Mouse (Mus musculus) gastrocnemius, postnatal 4 days (tissue): Measurements from ENCODE around the gene Lsp1. TPM values are rescaled to one million over a fixed set of nuclear protein-coding genes. Genes with fewer than 3 reads are reported as not detected.

Source experiments
- DNase-seq, 2 experiments: peaks; one replicate each; pipeline ENCODE4 v3.0.0; 2021 to 2022; ENCODE audit warnings: low spot score in 2 of 2, mixed read lengths in 2 of 2
- long read RNA-seq, 2 experiments: library from polyadenylated mRNA; stranded (forward); transcript quantifications; one replicate each; pipeline ENCODE4 v2.0.0; 2021
- total RNA-seq, 2 experiments: library from RNA; stranded (reverse); gene quantifications; 2 replicates each; pipeline ENCODE4 v1.2.3; 2021

The Lsp1 gene
- 10 to 100 TPM; 26.3 to 28.7 TPM for total RNA-seq
- long read RNA-seq, experiment 1, partial matches to known transcripts = 4 of 18 reads
- long read RNA-seq, experiment 1, other reads (novel, unspliced or antisense) = 7 of 18 reads
- long read RNA-seq, experiment 2, transcript Lsp1-202 (11 exons, 1,828 nt) = minor isoform, 7 of 35 reads
- long read RNA-seq, experiment 2, transcript Lsp1-201 (11 exons, 1,695 nt) = major isoform, 10 of 35 reads
- long read RNA-seq, experiment 2, partial matches to known transcripts = 5 of 35 reads
- long read RNA-seq, experiment 2, other reads (novel, unspliced or antisense) = 13 of 35 reads

DNA sequence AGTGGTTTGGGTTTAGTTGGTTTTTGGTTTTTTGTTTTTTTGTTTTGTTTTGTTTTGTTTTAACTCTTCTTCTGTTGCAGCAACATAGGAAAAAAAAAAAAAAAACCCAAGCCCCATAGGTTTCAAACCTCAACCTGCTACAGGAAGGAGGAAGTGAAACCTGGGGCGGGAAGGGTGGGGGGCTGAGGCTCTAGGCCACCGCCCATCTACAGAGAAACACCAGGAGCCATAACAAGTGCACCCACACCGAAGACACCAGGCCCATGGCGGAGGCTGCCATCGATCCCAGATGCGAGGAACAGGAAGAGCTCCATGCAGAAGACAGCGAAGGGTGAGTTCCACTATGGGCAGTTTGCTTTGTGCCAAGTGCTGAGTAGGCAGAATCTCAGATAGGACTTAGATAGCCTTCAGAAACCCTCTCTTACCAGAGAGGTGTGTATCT lies at the start of gene Lsp1:
Gene Lsp1 (plus strand): TSS at position 174 of the 442 bp plus-strand sequence.
- no peak for DNase-seq

DNA sequence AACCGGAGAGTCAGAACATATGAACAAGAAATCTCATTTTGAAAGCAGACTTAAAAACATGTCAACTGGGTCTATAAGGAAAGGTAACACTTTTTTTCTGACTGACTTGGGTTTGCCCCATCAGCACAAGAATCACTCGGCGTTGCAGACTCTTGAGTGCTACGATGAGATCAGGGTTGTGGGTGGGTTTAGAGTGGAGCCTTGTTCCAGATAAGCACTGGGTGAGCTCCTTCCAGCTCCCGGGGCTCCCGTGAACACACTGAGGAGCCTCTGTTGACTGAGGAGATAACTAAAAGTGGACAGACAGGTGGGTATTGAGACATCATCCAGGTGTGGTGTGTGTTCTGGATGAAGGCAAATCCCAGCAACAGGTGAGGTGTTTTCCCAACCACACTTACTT lies 47.3 kb upstream of the Lsp1 start:
- no peak for DNase-seq

DNA sequence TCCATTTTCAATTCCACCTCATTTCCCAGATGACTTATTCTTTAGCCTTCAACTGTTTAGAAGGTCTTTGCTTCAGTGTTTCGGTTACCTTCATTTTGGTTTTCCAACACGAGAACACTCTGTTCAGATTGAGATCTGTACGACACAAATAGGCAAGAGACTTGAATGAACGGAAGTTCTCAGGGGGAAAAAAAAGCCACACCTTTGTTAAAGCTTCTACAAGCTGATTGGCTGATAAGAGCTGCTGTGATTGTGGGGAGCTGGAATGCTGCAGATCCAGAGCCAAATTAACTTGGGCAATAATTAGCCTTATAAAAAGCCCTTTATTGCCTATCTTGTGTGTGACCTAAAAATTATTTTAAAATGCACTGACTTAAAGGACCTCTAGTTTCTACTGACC lies 45.3 kb upstream of the Lsp1 start:
- no peak for DNase-seq

DNA sequence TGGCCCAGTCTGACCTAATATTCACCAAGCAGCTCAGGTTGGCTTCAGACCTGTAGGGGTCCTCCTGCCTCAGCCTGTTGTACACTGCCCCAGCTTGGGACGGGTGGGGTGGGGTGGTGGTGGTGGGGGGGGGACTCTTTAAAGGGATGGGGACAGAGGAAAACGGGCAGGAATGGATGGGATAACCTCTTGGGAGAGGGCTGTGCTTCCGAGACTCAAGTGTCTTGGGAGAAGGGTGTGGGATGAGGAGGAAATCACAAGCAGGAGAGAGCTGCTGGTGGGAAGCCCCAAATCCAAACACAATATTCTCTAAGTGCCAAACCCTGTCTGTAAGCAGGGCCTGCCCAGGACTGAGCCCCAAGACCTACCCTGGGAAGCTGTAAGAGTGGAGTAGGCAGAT lies 44.4 kb upstream of the Lsp1 start:
- DNase-seq = no peak

DNA sequence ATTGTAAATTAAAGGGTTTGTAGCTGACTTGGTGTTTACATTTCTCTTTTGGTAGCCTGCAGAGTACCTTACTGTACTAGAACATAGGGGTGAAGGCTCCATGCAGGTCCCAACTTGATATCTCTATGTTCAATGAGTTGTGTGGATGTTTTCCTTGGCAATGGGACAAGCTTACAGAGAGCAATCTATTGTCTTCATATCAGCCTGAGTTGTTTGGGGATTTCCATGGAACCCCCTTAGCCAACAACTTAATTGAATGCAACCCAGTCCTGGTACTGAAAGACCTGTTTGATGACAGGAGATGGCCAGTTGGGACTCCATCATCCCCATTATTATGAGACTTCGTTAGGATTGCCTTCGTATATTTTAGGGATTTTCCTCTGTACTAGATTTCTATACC lies 42.6 kb upstream of the Lsp1 start:
- no peak for DNase-seq

DNA sequence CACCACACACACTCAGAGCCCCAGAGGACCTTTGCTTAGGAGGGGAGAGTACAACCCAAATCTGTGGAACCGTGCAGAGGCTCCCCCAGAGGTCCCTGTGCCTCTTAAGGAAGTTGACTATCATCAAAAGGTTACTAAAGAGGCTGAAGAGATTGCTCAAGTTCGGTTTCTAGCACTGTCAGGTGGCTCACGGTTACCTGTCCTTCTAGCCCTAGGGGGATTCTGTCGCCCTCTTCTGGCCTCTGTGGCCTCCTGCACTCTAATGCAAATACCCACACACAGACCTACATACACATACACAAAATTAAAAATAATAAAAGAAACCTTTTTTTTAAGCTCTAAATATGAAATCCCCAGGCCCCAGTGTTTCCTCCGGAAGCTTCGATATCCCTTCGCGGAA lies 41.9 kb upstream of the Lsp1 start:
- DNase-seq = no peak

DNA sequence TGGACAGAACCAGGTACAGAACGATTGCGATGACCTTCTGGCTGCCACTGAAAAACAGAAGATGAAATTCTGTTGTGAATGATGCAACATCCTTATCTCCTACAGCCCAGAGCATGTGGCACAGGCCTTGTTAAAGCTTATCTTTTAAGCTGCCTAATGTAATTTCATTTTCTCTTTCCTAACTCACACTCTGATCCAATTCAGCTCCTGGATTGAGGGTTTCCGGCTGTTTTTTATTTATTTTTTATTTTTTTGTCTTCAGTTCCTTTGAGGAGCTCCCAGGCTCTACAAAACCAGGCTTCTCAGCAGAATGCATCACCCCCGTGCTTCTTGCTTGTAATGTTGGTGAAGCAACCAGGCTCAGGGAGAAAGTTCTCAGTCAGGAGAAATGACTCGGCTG lies 40.7 kb upstream of the Lsp1 start:
- DNase-seq = no peak

DNA sequence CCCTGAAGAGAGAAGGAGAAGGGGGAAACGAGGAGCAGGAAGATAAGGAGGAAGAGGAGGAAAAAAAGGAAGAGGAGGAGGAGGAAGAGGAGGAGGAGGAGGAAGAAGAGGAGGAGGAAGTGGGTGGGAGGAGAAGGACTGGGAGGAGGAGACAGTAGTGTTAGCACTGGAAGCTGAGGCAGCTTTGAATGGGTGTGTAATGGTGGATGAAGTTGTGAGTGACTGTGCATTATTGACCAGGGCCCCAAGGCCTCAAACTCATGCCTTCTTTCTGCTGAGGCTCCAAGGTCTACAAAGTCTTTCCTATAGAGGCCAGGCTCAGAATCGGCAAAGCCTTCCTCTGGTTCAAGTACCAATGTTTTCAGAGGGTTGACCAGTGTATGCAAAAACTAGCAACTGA lies 38.8 kb upstream of the Lsp1 start:
- DNase-seq = no peak

DNA sequence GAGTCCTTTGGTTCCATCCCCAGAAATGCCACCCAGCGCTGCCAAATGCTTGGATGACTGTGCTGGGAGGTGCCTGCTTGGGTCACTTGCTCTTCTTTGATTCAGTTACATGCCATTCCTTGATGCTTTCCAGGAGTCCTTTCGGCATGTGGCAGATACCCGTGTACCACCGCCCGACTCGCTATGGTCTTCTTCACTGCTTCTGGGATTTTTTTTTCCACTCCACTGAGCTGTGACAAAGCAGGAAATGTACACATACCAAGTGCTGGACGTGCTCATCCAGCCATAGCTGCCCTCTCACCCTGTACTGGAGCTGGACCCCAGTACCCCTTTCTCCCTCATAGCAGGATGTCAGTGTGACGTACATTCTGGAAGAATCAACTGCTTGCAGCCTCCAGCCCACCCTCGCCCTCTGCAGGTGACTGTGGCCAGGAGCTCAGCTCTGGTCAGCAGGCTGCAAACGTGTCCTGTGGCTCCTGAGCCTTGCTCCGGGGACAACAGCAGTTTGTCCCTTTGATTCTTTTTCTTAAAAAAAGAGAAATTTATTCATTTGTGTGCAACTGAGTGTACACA lies 34.9 kb upstream of the Lsp1 start:
- no peak for DNase-seq

DNA sequence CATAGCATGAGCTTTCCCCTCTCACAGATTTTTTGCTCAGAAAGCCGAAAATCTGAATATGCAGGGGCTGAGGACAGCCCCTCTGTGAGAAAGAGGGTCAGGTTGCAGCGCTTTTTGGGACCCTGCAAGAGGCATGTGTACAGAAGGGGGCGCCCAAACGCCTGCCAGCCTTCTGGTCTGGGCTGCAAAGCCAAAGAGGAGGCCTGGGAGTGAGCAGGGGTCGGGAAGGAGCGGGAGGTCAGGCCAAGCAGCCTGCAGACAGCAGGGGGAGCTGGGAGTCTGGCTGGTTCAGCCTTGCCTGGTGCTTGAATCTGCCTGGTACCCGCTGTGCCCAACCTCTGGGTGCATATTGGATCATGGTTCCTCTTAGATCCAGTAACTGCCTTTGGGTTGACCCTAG lies 32.4 kb upstream of the Lsp1 start:
- peak in 1 of 2 experiments; percentile 69 for DNase-seq

DNA sequence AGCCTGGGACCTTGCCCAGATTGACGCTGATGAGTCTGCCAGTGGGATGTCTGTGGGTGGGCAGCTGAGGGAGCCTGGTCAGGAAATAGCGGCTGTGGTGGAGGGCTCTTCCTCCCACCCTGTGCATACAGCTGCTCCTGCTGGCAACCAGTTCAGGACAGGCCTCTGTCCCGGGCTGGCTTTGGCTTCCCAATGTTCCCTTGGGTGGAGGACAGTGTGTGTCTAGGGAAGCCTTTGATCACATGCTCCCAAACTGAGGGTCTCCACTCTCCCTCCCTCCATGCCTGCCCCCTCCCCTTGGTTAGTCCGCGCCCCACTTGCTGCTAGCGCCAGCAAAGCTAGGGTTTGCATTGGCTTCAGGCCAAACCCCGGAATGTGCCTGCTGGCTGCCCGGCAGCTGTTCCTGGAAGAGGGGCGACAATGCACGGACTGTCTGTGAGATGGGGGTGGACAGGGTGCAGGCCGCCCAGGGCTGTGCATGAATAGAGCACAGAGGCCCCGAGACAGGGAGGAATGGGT lies 30.4 kb upstream of the Lsp1 start:
- DNase-seq = peak in 1 of 2 experiments; percentile 71

DNA sequence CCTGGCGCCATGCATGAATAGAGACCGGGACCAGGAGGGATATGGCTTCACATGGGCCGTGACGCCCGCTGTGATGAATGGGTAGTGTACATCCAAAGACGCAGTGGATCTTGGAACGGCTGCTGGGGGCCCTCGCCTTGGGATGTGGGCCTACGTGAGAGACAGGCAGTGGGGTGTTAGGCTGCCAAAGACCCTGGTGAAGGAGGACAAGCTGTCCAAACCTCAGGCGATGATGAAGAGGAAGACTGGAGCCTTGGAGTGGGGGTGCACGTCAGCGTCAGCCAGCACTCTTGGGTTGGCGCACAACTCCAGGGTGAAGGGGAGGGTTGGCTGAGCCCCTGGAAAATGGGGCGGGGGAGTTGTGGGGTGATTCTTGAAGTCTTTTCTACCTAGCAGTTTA lies 29.5 kb upstream of the Lsp1 start:
- DNase-seq = peak in 1 of 2 experiments; percentile 8

DNA sequence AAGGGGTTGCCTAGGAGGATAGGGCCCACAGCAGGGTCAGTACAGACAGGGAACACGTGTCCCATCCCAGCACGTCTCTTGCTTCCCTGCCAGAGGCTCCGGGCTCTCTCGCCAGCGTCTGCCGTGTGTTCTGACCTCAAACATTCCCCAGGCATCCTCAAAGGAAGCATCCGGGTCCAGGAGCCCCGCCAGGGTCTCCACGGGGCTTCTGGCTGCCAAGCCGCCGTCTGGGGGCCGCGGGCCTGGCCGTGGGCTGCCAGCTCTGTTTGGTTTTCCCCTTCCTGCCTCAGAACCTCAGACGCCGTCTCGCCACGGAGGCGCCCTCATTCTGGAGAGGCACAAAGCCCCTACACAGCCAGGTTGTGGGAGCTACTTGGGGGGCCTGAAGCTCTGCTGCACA lies 27.0 kb upstream of the Lsp1 start:
- peak in 1 of 2 experiments; percentile 43 for DNase-seq

DNA sequence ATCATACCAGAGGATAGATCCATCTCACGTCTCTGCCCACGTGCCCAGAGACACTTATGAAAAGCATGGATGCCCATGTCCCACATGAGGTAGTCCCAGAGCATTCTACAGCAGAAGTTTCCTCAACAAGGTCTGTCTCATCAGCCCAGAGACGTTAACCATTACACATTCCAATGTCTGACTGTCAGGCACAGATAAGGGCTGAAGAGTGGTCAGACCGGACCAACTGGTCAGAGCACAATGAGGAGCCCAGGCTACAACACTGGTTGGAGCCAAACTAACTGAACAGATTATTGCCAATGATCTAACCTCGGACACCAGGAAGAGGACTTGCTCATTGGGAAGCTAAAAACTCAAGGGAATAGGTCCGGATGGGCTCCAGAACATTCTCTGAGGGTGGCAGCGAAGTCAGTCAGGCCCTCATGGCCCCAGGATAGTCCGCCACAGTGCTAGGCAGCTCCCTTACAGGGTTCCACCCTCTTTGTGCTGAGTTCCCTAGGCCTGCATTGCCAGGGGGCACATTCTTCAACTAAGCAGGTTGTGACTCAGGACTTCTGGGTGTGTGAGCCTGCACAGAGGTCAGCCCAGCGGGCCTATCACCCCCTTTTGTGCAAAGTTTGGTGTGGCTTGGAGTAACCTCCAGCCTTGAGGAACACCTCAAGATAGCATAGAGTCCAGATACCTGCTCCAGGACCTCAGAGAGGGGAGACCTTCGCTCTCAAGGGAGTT lies 26.3 kb upstream of the Lsp1 start, which contains the start of gene Syt8:
Gene Syt8 (plus strand): TSS at position 714 of the 729 bp plus-strand sequence.
- DNase-seq = peak in 1 of 2 experiments; percentile 14

DNA sequence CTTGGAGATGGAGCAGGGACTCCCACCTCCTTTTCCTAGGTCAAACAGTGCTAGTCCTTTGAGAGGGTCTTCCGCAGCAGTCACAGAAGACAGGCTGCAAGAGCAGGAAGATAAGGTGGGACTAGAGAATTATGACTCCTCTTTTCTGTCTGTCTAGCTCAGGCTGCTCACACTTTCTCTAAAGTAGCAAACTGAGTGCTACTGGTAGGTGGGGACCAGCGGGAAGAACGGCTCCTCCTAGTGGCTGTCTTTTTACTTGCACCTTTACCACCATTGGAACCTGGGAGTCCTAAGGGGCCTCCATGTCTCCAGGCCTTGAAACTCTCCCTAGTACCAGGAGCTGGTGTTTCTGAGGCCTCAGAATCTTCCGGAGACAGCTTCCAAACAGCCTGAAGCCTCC lies 25.1 kb upstream of the Lsp1 start:
- DNase-seq = peak in 1 of 2 experiments; percentile 63

DNA sequence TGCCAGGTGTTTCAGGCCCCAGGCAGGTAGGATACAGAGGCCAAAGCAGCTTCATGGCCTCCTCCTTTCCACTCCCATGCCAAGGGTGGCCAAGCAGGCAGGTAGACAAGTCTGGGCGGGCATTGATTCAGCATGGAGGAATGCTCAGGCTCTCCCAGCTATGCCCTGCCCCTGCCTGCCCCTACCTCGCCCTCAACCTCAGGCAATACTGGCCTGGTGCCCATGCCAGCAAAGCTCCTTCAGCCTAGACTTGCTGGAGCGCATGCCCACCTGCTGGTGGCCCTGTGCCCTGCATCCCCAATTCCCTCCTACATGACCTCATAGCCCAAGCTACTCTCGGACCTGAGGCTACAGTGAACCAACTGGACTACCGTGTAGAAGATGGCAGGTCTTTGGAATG lies 23.3 kb upstream of the Lsp1 start:
- peak in 1 of 2 experiments; percentile 18 for DNase-seq

DNA sequence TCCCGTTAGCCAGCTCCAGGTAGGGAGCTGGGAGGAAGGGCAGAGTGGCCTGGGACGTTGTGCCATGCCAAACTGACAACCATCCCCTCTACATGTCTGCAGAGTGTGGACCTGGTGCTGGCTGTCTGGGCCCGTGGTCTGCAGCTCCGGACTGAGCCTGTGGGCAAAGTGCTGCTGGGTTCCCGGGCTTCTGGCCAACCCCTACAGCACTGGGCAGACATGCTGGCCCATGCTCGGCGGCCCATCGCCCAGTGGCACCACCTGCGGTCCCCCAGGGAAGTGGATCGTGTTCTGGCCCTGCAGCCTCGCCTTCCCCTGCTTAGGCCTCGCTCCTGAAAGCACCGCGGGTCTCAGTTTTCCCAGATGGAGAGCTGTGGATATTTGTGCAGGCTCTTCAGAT lies 20.6 kb upstream of the Lsp1 start:
- no peak for DNase-seq

DNA sequence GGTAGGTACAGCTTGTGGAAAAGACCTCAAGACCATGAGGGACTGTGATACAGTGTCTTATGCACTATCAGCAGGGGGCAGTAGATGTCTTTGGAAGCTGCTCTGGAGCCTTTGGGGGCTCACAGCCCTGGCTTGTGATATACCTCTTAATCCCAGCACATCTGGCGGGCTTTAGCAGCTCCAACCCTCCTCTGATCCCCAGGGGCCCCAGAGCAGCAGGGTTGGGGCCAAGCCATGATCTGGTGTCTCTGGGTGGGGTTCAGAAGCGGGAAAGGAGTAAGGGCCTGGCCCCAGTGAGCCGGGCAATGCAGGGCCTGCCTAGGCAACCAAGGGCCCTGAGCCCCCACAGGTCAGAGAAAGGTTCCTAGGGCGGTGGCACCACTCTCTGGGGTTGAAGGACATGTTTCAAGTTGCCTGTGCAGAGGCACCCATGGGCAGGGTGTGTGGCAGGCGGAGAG lies 19.9 kb upstream of the Lsp1 start:
- peak; percentile 60 to 83 for DNase-seq

DNA sequence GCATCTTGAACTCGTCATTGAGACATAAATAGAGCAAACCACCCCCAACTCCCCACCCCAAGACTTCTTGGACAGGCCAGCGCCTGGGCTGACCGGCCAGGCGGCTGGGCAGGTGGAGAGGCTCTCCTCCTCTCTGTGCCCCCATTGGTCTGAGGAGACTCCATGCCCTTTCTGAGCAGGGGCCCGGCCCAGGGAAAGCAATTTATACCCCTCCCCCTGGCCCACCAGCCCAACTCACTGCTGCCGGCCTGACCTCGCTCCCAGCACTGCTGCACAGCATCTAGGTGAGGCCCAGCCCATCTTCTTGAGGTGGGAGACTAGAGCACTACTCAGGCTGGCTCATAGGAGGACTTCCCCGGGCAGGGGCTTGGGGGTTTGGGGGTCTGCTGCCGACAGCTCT lies 19.0 kb upstream of the Lsp1 start, which contains the start of gene Tnni2:
Gene Tnni2 (plus strand): TSS at position 224 of the 400 bp plus-strand sequence.
- no peak for DNase-seq

DNA sequence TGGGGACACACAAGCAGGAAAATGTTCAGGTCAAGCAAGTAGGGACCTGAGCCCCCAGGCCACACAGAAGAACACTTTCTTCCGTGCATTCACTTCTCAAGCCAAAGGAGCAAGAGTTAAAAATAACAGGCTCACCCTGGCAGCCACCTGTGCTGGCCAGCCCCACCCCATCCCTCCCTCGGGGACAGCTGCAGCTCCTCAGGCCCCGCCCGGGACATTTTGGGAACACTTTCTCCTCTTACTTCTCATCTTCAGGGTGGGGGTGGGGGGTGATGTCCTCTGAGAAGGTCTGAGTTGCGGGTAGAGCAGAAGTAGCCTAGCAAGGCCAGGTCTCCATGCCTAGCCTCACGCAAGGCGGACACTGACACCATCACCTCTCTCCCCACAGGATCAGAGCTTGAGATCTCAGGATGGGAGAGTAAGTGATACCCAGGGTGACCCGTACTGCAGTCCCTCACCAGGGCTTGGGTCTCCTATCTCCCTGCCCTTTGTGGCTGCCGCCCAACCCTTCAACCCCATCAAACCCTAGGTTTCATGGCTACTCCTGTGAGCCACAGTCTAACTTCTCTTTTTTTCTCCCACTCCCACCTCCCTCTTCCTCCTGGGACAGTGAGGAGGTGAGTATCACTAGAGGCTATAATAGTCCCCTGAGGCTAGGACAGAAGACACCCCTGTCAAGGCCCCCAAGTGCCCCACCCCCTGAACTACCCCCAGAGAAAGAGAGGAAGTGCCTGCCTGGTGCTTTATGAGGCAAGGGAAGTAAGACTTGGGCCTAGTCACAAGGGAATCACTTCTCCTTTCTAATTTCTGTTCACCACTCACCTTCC lies 18.3 kb upstream of the Lsp1 start:
- peak in 1 of 2 experiments; percentile 24 for DNase-seq

DNA sequence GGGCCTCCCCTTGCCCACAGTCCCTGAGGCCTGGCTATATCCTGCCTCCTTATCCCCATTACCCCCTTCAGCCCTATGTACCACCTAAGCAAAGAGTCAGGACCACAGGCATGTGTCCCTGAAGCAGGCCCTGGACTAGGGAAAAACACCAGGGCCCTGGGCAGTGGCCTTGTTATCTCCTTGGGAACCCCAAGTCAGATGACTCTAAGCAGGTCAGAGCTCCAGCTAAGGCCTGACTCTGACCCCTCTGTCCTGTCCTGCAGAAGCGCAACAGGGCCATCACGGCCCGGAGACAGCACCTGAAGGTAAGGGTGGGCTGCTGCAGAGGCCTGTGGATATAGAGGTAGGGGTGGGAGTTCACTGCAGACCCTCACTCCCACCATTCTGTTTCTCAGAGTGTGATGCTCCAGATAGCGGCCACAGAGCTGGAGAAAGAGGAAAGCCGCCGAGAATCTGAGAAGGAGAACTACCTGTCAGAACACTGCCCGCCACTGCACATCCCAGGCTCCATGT lies 17.6 kb upstream of the Lsp1 start:
- no peak for DNase-seq
